Mouse (Mus musculus) fat pad, adult 2 months (tissue): ENCODE data around the gene Glt6d1.
"Not testable (repeated sequence)": the region's sequence is repeated elsewhere in the genome, so short reads cannot be mapped to it uniquely, and the experiment has no call there.

Experiments used
- DNase-seq: peaks from one replicate; pipeline ENCODE4 v3.0.0-alpha.2; 2011; ENCODE audit warnings: low read depth, low spot score; ENCODE audit errors: extremely low read depth

The Glt6d1 gene

GRCm38 (mm10) chr2:25815748-25816147, at the start of gene Glt6d1:
Gene Glt6d1 (minus strand): TSS chr2:25815848.
- not testable (repeated sequence) for DNase-seq

DNA sequence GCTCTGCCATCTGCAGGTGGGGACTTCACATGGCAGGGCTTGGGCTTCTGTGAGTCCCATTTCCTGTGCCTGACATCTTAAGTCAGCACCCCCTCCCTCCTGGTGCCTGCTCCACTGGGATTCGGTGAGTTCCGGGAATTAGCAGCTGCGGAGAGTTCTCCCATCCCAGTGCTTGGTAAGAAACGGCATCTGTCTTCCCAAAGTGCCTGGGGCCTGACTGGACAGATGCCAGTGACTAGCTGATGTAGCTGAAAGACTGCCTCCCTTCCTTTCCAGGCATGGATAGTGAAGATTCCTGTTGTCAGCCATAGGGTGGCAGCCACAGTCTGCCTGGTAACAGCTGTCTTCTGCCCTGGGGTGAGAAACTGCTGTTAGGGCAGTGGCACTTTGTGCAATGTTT, 49.8 kb upstream of the Glt6d1 start:
- DNase-seq = no peak

DNA sequence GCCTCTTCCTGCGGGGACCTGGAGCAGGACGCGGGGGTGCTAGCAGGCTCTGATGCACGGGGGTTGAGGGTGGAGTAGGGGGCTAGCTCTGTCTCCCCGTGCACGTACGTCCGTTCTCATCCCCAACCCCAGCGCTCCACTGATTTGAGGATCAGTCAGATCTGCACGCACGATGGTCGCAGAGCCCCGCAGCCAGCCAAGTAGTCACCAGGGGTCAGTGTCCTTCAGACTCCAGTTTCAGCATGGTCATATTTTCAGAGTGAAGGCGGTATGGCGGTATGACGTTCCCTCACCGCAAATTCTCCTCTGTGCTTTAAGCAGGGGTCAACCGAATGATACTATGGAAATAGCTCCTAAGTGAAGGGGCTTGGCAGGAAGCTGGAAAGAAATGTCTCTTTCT, 48.6 kb upstream of the Glt6d1 start:
- no peak for DNase-seq

- no peak for DNase-seq
These were observed 47.9 kb upstream of the Glt6d1 start, which contains the start of gene Kcnt1 for GRCm38 (mm10) chr2:25863337-25864131. Gene Kcnt1 (plus strand): TSS chr2:25863734.

- DNase-seq = no peak
These were observed 47.1 kb upstream of the Glt6d1 start for GRCm38 (mm10) chr2:25862696-25863270.

DNA sequence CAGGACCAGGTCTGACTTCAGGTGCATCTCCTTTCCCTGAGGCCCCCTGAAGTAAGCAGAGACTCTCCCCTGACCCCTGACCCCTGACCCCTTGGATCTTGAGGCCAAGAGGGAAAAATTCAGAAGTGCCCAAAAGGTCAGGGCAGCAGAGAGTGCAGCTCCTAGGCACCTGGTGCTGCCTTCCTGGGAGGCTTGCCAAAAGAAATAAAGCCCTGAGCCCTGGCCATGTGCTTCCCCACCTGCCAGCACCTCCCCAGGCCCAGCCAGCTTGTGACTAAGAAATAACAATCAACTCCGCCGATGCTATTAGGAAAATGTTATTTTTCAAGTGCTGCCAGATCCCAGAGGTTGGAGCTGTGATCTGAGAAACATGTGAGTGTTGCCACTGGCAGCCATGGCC, 46.4 kb upstream of the Glt6d1 start:
- DNase-seq = no peak

GRCm38 (mm10) chr2:25859891-25860290, 44.2 kb upstream of the Glt6d1 start:
- DNase-seq = no peak

DNA sequence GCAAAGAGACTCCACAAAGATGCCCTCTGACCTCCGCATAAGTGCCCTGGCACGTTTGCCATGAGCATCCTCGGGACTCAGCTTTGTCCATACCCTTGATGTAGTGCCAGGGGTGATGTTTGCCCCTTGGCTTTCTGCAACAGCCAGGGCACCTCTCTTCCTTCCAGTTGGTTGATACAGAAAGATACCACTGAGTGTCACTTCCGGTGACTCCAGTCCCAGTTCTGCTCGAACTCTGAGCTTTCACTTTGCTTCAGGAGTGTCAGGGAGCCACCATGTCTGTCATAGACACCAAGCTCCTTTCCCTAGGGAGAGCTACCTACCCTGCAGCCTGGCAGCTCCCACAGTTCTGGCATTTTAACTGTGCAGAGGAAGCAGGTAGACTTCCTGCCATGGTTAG, 38.4 kb upstream of the Glt6d1 start:
- no peak for DNase-seq

DNA sequence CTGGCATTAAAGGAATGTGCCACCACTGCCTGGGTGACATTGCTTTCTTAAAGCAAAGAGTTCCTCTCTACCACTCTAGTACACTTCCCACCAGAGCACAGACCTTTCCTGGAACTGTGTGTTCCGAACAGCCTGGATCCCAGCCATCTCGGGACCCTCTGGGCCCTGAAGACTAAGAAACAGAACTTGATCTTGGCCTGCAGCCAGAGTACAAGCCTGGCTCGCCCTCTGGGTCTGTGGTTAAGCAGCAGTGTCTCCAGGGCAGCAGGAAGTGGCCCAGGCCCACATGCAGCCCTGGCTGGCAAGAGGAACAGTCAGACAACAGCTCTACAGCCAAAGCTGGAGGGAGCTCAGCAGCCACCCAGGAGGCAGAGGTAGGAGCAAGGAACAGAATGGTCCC, 37.0 kb upstream of the Glt6d1 start:
- no peak for DNase-seq

DNA sequence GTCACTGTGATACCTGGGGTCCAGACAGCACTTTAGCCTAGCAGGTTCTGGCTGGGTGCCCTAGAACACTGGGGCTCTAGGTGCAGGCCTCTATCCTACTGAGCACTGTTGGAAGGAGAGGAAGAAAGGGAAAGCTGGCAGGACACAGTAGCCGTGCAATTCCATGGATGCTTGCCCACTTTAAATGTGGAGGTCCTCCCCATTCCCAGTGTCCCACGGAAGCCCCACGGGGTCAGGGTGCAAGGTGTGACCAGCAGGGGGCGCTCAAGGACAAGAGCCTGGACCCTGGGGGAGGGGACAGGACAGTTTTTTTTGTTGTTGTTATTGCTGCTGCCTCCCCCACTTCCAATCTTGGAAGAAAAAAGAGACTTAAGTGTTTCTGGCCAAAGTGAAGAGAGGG, 34.7 kb upstream of the Glt6d1 start:
- DNase-seq = no peak

DNA sequence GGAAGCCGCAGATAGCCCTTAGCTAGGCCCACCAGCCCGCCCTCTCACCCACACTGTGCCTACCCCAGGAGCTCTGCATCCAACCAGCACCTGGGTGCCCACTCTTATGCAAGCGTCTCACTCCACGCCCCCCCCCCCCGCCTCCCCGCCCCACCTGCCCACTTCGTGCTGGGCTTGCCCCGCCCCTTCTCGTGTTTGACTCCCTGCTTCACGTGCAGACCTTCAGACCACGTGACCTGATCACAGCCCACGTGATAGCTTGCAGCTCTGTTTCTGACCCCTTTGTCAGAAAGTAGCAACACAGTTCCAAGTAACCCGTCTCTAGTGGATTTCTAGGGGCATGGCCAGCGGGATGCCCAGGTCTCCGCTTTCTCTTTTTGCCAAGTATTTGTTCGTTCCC, 31.6 kb upstream of the Glt6d1 start, which contains the start of gene Sohlh1:
Gene Sohlh1, minus strand, starts transcription at position 23 of the 400 bp plus-strand sequence.
- no peak for DNase-seq

GRCm38 (mm10) chr2:25846516-25846915, 30.9 kb upstream of the Glt6d1 start:
- no peak for DNase-seq

GRCm38 (mm10) chr2:25844097-25844496, 28.4 kb upstream of the Glt6d1 start:
- DNase-seq = no peak

GRCm38 (mm10) chr2:25842758-25843157, 27.1 kb upstream of the Glt6d1 start:
- DNase-seq = no peak

DNA sequence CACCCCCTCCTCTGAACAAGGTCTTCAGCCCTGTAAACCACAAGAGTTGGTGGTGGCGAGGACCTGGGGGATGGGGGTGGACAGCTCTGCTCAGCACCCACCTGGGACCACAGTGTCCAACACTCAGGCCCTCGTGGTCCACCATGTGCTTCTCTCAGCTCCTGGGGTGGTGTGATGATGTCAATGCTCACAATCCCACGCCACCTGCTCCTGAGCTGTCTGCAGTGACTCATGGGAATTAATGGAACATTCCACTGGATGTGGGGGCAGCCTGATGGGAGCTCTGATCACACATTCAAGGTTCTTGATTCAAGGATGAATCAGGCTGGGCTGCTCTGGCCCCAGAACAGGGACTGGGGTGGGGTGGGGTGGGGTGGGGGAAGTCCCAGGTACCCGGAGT, 26.5 kb upstream of the Glt6d1 start:
- DNase-seq = no peak

DNA sequence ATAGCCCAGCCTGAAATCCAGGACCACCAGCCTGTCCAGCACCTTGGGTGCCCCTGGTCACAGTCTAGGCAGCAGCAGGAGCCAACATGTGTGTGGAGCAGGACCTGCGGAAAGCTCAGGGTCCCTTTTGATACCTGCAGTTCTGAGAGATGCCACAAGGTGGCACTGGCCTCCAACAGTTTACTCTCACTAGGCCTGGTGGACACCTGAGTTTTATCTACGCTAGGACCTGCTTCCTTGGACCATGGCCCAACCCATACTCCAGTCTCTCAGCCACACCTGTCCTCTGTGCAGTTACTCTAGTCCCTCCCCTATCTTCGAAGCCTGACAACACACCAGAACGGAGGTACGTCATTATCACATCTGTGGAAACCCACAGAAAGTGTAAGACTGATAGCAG, 20.6 kb upstream of the Glt6d1 start:
- no peak for DNase-seq

GRCm38 (mm10) chr2:25830786-25831185, 15.1 kb upstream of the Glt6d1 start:
- DNase-seq = no peak

DNA sequence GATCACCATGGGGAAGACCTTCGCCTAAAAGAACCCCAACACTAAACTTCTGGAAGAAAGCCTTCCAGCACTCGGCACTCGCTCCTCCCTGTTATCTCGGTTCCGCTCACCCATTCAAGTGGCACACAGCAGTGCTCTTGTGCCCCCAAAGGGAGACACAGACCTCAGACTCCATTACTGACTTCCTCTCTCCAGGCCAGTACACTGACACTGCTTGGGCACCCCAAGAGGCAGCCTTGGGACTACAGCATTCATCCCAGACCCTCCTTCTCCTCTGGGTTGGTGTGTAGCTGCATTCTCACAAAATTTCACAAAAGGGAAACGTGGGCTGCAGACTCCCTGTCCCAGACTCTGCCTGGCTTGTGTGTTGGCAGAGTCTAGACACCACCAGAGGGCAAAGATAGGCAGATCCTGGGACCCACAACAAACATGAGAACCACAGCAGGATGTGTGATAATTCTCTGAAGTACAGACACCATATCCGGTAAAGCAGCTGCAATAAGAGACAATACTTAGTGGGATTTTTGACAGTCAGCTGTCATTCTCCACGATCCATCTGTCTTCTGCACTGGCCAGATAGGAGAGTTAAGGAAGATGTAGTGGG, 12.8 kb upstream of the Glt6d1 start:
- DNase-seq = no peak

GRCm38 (mm10) chr2:25824751-25825150, 9.1 kb upstream of the Glt6d1 start:
- no peak for DNase-seq

DNA sequence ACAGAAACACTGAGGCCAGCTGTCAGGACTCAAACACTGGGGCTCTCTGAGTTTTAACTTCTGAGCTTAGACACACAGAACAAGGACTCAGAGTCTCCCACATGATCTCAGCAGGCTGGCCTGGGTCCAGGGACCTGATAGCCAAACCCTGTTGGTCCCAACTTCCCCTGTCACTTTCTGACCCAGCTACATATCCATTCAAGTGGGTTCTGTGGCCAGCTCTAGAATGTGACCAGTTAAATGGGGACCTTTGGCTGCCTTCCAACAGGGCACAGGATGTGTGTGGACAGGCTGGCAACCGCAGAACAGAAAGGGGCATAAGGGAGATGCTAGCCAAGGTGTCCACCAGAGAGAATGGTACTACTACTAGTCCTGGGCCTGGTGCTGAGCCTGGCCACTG, 7.2 kb upstream of the Glt6d1 start, which contains the start of gene Lcn9:
Gene Lcn9, plus strand, starts transcription at position 348 of the 400 bp plus-strand sequence.
- DNase-seq = no peak

GRCm38 (mm10) chr2:25813364-25813763, 2.3 kb downstream of the Glt6d1 start:
- no peak for DNase-seq

DNA sequence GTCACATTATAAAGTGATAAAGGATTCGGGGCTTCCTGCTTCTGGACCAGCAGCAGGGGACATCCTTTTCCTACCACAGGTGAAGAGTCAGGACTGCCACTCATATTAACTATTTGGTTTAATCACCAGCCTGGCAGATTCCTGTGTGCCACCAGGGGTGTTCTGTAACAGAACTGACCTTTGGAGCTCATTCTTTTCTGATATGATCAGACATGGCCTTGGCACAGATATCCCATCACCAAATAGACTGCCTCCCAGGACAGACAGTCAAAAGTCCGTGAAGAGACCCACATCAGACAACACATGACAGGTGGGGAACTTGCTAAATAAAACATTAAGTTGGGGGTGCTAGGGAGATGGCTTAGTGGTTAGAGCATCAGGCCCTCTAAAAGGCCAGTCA, 3.9 kb downstream of the Glt6d1 start:
- no peak for DNase-seq
